Mouse (Mus musculus): ENCODE results near the gene Ntng1. TPM values are rescaled to one million over a fixed set of nuclear protein-coding genes. Genes with fewer than 3 reads are reported as not detected.

Ntng1 gene
- polyA plus RNA-seq, 1 experiment: 0.20 TPM

DNA sequence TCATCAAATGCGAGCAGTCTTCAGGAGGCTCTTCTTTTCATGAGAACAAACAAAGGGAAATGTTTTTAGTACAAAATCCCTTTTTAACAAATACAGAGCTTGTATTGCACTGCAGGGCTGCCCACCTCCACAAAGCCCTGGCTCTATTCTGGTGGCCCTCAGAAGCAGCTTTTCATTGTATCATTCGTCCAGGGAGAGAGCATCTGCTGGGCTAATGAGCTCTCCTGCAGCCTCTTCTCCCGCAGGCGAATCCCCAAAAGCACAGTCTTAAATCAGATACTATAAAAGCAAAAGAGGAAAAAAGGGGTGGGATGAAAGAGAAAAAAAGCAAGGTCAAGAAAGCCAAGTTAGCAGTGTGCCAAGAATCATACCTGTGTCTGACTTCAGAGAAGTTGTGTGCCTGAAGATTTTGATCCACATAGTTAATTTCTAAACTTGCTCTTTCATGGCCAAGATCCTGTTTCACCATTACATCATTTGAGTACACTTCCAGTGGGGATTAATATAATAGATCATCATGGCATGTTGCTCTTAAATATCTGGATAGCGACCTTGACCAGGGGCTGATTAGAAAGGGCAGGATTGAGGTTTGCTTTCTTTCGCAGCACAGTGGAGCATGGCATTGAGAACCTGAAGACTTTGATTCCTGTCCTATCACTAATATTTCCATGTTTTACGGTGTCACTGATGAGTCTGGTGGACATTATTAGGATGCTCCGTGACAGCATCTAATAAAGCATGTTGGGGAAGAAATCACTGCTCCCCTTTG lies 225.7 kb downstream of the Ntng1 start:
- Histone ChIP-seq H3K36me3 (ENCODE audit: control insufficient read depth, insufficient read depth, low read length) (no peaks in the 10 kb centered on the region), H3K27me3 (ENCODE audit: control insufficient read depth, insufficient read depth, low read length) (no peaks in the 10 kb centered on the region), H3K4me3 (ENCODE audit: control insufficient read depth, low read depth, low read length) (no peak overlapping the region)

DNA sequence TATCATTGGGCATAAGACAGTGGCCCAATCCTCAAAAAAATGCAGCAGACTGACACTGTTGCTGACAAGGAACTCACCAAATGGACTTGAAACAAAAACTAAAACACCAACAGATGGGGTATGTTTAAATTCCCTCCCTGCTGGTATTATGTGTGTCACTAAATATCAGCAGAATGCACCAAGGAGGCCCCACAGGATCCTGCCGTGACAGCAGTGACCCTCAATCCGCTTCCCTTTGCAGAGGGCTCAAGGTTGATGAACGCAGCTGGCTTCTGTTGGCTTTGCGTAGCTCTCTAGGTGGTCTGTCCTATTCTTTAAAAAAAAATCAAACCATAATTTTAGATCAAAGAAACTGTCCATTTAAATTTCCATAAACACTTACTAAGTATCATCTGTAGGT lies 226.7 kb downstream of the Ntng1 start:
- no peaks in the 10 kb centered on the region for H3K4me1 ChIP-seq (ENCODE audit: control insufficient read depth, insufficient read depth, low read length)
- no peaks in the 10 kb centered on the region for H3K36me3 ChIP-seq (ENCODE audit: control insufficient read depth, insufficient read depth, low read length)
- H3K27me3 ChIP-seq (ENCODE audit: control insufficient read depth, insufficient read depth, low read length): no peaks in the 10 kb centered on the region
- TF ChIP-seq POLR2A (IDR thresholded peaks at IDR 0.05; ENCODE audit: control insufficient read depth, low read depth, low read length) (no peak), CTCF (IDR thresholded peaks at IDR 0.05; ENCODE audit: control insufficient read depth, insufficient read depth, insufficient replicate concordance, low read depth, low read length) (no peak)
- no peak overlapping the region for H3K27ac ChIP-seq (ENCODE audit: control insufficient read depth, insufficient read depth, low read depth, low read length)
- no peak overlapping the region for H3K4me3 ChIP-seq (ENCODE audit: control insufficient read depth, low read depth, low read length)

More for the DNA sequence above, 225.7 kb downstream of the Ntng1 start:
- H3K4me1 ChIP-seq (ENCODE audit: control insufficient read depth, insufficient read depth, low read length): no peaks in the 10 kb centered on the region
- TF ChIP-seq CTCF (IDR thresholded peaks at IDR 0.05; ENCODE audit: control insufficient read depth, insufficient read depth, insufficient replicate concordance, low read depth, low read length) (no peak), POLR2A (IDR thresholded peaks at IDR 0.05; ENCODE audit: control insufficient read depth, low read depth, low read length) (no peak)
- H3K27ac ChIP-seq (ENCODE audit: control insufficient read depth, insufficient read depth, low read depth, low read length): no peak overlapping the region

DNA sequence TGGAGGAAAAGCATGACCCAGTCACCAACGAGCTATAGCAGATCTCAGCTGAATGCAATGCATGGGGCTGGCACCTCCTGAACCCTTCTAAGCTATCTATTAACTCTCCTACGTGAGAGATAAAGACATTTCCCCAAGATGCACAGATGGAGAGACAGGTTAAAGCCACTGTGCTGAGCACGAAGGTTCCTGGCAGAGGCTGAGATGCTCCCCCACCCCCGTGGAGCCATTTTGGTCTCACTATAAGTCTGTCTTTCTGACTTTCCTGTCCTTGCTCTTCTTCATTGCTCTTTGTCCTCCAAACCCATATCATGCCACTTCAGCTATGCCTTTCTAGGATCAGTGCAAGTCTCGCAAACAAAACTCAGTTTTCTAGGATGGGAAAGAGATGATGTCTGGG lies 229.6 kb downstream of the Ntng1 start:
- TF ChIP-seq POLR2A (IDR thresholded peaks at IDR 0.05; ENCODE audit: control insufficient read depth, low read depth, low read length) (no peak), CTCF (IDR thresholded peaks at IDR 0.05; ENCODE audit: control insufficient read depth, insufficient read depth, insufficient replicate concordance, low read depth, low read length) (no peak)
- Histone ChIP-seq H3K4me3 (ENCODE audit: control insufficient read depth, low read depth, low read length) (no peak overlapping the region), H3K27me3 (ENCODE audit: control insufficient read depth, insufficient read depth, low read length) (no peaks in the 10 kb centered on the region)

DNA sequence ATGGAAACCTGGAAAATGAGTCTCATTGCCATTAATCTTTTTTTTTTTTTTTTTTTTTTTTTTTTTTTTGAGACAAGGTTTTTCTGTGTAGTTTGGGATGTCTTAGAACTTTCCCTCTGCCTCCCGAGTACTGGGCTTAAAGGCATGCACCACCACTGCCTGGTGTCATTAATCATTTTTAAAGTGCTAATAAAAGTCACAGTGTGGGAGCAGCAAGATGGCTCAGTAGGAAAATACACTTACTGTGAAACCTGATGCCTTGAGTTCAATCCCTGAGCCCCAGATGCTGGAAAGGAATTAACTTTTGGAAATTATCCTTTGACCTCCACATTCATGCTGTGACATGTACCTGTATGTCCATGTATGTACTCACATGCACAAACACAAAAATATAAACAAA lies 253.2 kb downstream of the Ntng1 start:
- Histone ChIP-seq H3K36me3 (ENCODE audit: control insufficient read depth, insufficient read depth, low read length) (no peaks in the 10 kb centered on the region), H3K27me3 (ENCODE audit: control insufficient read depth, insufficient read depth, low read length) (no peaks in the 10 kb centered on the region), H3K4me3 (ENCODE audit: control insufficient read depth, low read depth, low read length) (no peak overlapping the region), H3K27ac (ENCODE audit: control insufficient read depth, insufficient read depth, low read depth, low read length) (no peak overlapping the region), H3K4me1 (ENCODE audit: control insufficient read depth, insufficient read depth, low read length) (peaks cover 3% of the 10 kb centered on the region)
- no peak for TF ChIP-seq POLR2A (IDR thresholded peaks at IDR 0.05; ENCODE audit: control insufficient read depth, low read depth, low read length)
- no peak for TF ChIP-seq CTCF (IDR thresholded peaks at IDR 0.05; ENCODE audit: control insufficient read depth, insufficient read depth, insufficient replicate concordance, low read depth, low read length)

More for the DNA sequence above, 229.6 kb downstream of the Ntng1 start:
- no peak overlapping the region for H3K27ac ChIP-seq (ENCODE audit: control insufficient read depth, insufficient read depth, low read depth, low read length)
- no peaks in the 10 kb centered on the region for H3K36me3 ChIP-seq (ENCODE audit: control insufficient read depth, insufficient read depth, low read length)
- H3K4me1 ChIP-seq (ENCODE audit: control insufficient read depth, insufficient read depth, low read length): no peaks in the 10 kb centered on the region

DNA sequence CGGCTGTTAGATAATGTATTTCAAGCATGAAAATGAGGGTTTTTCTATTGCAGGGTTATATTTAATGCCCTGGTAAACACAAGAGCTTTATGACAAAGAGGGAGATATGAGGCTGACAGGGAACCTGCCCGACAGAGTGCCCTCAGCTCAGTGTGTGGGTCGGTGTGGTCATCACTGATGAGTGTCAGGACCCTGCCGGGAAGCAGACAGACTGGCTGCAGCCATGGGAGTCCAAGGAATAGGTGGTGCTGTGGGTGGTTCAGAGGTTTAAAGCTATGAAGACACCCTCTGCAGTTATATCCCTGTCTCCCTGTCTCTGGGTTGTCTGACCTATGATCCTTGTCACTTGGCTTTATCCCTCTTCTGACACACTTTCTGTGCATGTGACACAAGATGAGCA lies 258.1 kb downstream of the Ntng1 start:
- Histone ChIP-seq H3K4me1 (ENCODE audit: control insufficient read depth, insufficient read depth, low read length) (no peaks in the 10 kb centered on the region), H3K27me3 (ENCODE audit: control insufficient read depth, insufficient read depth, low read length) (no peaks in the 10 kb centered on the region), H3K27ac (ENCODE audit: control insufficient read depth, insufficient read depth, low read depth, low read length) (no peak overlapping the region), H3K36me3 (ENCODE audit: control insufficient read depth, insufficient read depth, low read length) (no peaks in the 10 kb centered on the region), H3K4me3 (ENCODE audit: control insufficient read depth, low read depth, low read length) (no peak overlapping the region)
- no peak for TF ChIP-seq POLR2A (IDR thresholded peaks at IDR 0.05; ENCODE audit: control insufficient read depth, low read depth, low read length)
- TF ChIP-seq CTCF (IDR thresholded peaks at IDR 0.05; ENCODE audit: control insufficient read depth, insufficient read depth, insufficient replicate concordance, low read depth, low read length): no peak

DNA sequence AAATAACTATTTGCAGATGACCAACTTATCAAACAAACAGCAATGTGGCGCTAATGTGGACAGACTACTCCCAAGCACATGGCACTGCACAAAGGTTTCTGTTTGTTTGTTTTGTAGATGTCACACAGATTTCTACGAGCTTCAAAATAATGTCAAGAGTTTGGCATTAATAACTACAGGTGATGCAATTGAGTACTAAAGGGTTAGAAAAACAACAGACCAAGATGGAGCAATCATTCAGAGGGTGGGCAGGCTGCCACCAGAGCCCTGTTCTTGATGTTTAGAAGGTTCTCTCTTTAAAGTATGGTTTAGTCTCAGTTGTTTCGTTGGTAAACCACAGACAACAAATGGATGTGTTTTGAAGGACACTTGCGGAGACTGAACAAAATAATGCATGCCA lies 264.8 kb downstream of the Ntng1 start:
- H3K36me3 ChIP-seq (ENCODE audit: control insufficient read depth, insufficient read depth, low read length): no peaks in the 10 kb centered on the region
- H3K4me3 ChIP-seq (ENCODE audit: control insufficient read depth, low read depth, low read length): no peak overlapping the region
- no peak for TF ChIP-seq CTCF (IDR thresholded peaks at IDR 0.05; ENCODE audit: control insufficient read depth, insufficient read depth, insufficient replicate concordance, low read depth, low read length)
- TF ChIP-seq POLR2A (IDR thresholded peaks at IDR 0.05; ENCODE audit: control insufficient read depth, low read depth, low read length): no peak
- H3K27me3 ChIP-seq (ENCODE audit: control insufficient read depth, insufficient read depth, low read length): no peaks in the 10 kb centered on the region
- no peak overlapping the region for H3K27ac ChIP-seq (ENCODE audit: control insufficient read depth, insufficient read depth, low read depth, low read length)
- no peaks in the 10 kb centered on the region for H3K4me1 ChIP-seq (ENCODE audit: control insufficient read depth, insufficient read depth, low read length)

DNA sequence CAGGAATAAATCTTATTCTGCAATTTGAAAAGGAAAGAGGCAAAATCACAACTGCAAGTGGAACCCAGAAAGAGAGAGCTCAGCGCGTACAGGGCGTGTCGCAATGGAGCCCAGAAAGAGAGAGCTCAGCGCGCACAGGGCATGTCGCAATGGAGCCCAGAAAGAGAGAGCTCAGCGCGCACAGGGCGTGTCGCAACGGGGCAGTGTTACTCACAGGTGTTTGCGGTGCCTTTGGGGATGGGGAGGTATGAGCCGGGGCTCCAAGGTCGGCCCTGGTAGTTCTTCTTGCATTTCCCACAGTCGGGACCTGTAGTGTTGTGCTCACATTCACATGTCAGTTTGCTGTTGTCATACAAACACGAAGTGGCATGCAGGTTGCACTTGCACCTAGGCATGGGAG lies 271.8 kb downstream of the Ntng1 start:
- H3K36me3 ChIP-seq (ENCODE audit: control insufficient read depth, insufficient read depth, low read length): no peaks in the 10 kb centered on the region
- H3K27me3 ChIP-seq (ENCODE audit: control insufficient read depth, insufficient read depth, low read length): no peaks in the 10 kb centered on the region
- H3K4me3 ChIP-seq (ENCODE audit: control insufficient read depth, low read depth, low read length): no peak overlapping the region
- no peak for TF ChIP-seq POLR2A (IDR thresholded peaks at IDR 0.05; ENCODE audit: control insufficient read depth, low read depth, low read length)
- no peak for TF ChIP-seq CTCF (IDR thresholded peaks at IDR 0.05; ENCODE audit: control insufficient read depth, insufficient read depth, insufficient replicate concordance, low read depth, low read length)
- no peaks in the 10 kb centered on the region for H3K4me1 ChIP-seq (ENCODE audit: control insufficient read depth, insufficient read depth, low read length)
- no peak overlapping the region for H3K27ac ChIP-seq (ENCODE audit: control insufficient read depth, insufficient read depth, low read depth, low read length)

All from testis, adult 2 months (tissue).